Mouse (Mus musculus) C2C12 (cell line): Measurements from ENCODE around the gene Uhrf2.

Experiments
- CEBPB ChIP-seq: IDR thresholded peaks from one replicate; pipeline ENCODE4 v1.6.1; 2011; ENCODE audit warnings: low read depth, mild to moderate bottlenecking, control low read depth, moderate library complexity
- CTCF ChIP-seq: IDR thresholded peaks from one replicate; pipeline ENCODE4 v1.5.1; 2011; ENCODE audit not compliant: control insufficient read depth, insufficient read depth, insufficient read length
- MAX ChIP-seq: IDR thresholded peaks from one replicate; pipeline ENCODE4 v1.6.1; 2011; ENCODE audit warnings: mild to moderate bottlenecking, control low read depth

DNA sequence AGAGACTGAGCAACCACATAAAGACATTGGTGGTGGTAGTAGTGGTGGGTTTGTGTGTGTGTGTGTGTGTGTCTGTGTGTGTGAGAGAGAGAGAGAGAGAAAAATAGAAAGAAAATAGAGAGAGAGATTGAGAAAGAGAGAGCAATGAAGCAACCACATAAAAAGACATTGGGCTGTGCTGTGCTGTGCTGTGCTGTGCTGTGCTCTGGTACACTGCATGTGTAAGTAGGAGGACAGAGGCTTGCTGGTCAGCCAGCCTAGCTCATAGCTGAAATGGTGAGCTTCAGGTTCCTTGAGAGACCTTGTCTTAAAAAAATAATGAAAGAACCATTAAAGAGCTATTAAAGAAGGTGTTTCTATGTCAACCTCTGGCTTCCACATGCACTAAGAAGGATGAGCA, 78.3 kb downstream of the Uhrf2 start:
- TF ChIP-seq CEBPB = no peak
- no peak for TF ChIP-seq MAX
- TF ChIP-seq CTCF = no peak
